Mouse (Mus musculus) embryo, embryonic 11.5 days (tissue): ENCODE measurements around the gene Arhgap29.

Source experiments
- DNase-seq: peaks from one replicate; pipeline ENCODE4 v3.0.0-alpha.2; 2012; ENCODE audit warnings: low read depth, low spot score

Arhgap29 gene

GRCm38 (mm10) chr3:121952041-121952591, at the start of gene Arhgap29:
Gene Arhgap29 (plus strand): TSS chr3:121952541.
- no peak for DNase-seq

GRCm38 (mm10) chr3:121902729-121903128, 49.6 kb upstream of the Arhgap29 start:
- no peak for DNase-seq

- DNase-seq = no peak
Observed at GRCm38 (mm10) chr3:121903286-121903685, 49.1 kb upstream of the Arhgap29 start.

- DNase-seq = no peak
Observed at GRCm38 (mm10) chr3:121903695-121904094, 48.6 kb upstream of the Arhgap29 start.

GRCm38 (mm10) chr3:121904476-121904875, 47.9 kb upstream of the Arhgap29 start:
- no peak for DNase-seq

- DNase-seq = no peak
Observed at GRCm38 (mm10) chr3:121906623-121907022, 45.7 kb upstream of the Arhgap29 start.

GRCm38 (mm10) chr3:121909155-121909554, 43.2 kb upstream of the Arhgap29 start:
- no peak for DNase-seq

- no peak for DNase-seq
Observed at GRCm38 (mm10) chr3:121913476-121913875, 38.9 kb upstream of the Arhgap29 start.

- no peak for DNase-seq
Observed at GRCm38 (mm10) chr3:121914459-121915185, 37.7 kb upstream of the Arhgap29 start.

- no peak for DNase-seq
Observed at GRCm38 (mm10) chr3:121915191-121915590, 37.1 kb upstream of the Arhgap29 start.

GRCm38 (mm10) chr3:121916802-121917532, 35.4 kb upstream of the Arhgap29 start:
- DNase-seq = no peak

GRCm38 (mm10) chr3:121917658-121918057, 34.7 kb upstream of the Arhgap29 start:
- no peak for DNase-seq

- DNase-seq = no peak
Observed at GRCm38 (mm10) chr3:121919961-121920360, 32.4 kb upstream of the Arhgap29 start.

- DNase-seq = no peak
Observed at GRCm38 (mm10) chr3:121920769-121921168, 31.6 kb upstream of the Arhgap29 start.

GRCm38 (mm10) chr3:121924768-121925486, 27.4 kb upstream of the Arhgap29 start:
- DNase-seq = no peak

GRCm38 (mm10) chr3:121927601-121928000, 24.7 kb upstream of the Arhgap29 start:
- DNase-seq = no peak

GRCm38 (mm10) chr3:121932815-121933214, 19.5 kb upstream of the Arhgap29 start:
- no peak for DNase-seq

GRCm38 (mm10) chr3:121936241-121936640, 16.1 kb upstream of the Arhgap29 start:
- no peak for DNase-seq

- no peak for DNase-seq
Observed at GRCm38 (mm10) chr3:121937036-121937435, 15.3 kb upstream of the Arhgap29 start.

- DNase-seq = no peak
Observed at GRCm38 (mm10) chr3:121939658-121940057, 12.7 kb upstream of the Arhgap29 start.

GRCm38 (mm10) chr3:121940094-121940889, 12.0 kb upstream of the Arhgap29 start:
- DNase-seq = no peak
